Mouse (Mus musculus): Measurements from ENCODE around the gene Snupn.

DNA sequence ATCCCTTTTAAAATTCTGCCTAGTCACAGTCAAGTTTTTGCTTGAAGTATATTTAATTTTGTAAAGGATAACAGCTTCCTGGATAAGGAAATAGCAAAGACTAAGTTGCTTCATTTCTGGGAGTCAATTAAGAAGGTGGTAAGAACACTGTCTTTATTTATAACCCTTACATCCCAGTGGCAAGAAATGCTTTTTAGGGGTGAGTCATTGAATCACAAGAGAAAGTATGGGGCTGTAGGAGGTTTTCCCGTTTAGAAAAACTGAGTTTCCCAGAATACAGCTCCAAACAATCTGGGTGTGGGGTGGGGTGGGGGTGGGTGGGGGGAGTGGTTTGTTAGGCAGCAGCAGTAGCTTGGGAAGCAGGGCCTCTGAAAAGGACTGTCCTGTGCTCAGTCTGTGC, 30.8 kb downstream of the Snupn start:
- TF ChIP-seq MYOG (IDR thresholded peaks at IDR 0.05; ENCODE audit: control insufficient read depth in 1 of 3, insufficient read depth in 1 of 3, insufficient read length in 2 of 3, low read depth in 2 of 3): no peak
- TF ChIP-seq POLR2A (IDR thresholded peaks at IDR 0.05; ENCODE audit: insufficient read length, low read depth): no peak
- no peak for TF ChIP-seq MYOD1 (IDR thresholded peaks at IDR 0.05; ENCODE audit: control insufficient read depth in 1 of 3, insufficient read length in 2 of 3, low read depth in 2 of 3)
